Mouse (Mus musculus): Measurements from ENCODE around the gene Cog8. TPM values are rescaled to one million over a fixed set of nuclear protein-coding genes. Genes with fewer than 3 reads are reported as not detected.
A peak's percentile ranks its signal among the peaks of the same experiment; 100 is the strongest.

Cog8 gene
- polyA plus RNA-seq, 1 experiment: 14.6 TPM

DNA sequence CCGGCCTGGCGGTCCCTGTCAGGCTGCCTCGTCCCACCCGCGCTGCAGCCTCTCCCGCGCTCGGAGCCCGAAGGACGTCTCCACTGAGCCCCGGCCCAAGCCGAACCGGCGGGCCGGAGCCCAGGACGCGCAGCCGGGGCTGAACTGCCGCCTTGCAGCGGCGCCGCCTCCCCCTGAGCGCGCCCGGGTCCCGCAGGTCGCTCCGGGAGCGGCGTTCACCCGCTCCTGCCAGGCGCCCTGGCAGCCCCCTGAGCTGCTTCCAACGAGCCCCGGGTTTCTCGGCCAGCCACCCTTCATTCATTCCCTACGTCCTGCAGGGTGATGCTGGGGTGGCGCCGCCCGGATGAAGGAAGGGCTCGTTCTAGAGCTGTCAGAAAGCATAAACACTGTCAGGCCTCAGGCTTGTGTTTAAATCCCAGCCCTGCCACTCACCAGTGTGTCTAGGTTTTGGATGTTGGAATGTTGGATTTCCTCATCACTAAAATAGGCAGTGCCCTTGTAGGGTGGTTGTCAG lies 24.9 kb downstream of the Cog8 start:
- Histone ChIP-seq H3K4me1 (ENCODE audit: control insufficient read depth, insufficient read depth, low read length) (peaks cover 2% of the 10 kb centered on the region; the same call in 1 of the 2 replicates), H3K4me3 (replicated peaks; ENCODE audit: control insufficient read depth, low read depth, low read length) (peak overlapping the region; percentile 88), H3K27ac (ENCODE audit: control insufficient read depth, insufficient read depth, low read depth, low read length, poor library complexity) (peak overlapping the region; percentile 87)
- TF ChIP-seq CTCF (IDR thresholded peaks at IDR 0.05; ENCODE audit: control insufficient read depth, insufficient read depth, low read length) (no peak), POLR2A (IDR thresholded peaks at IDR 0.05; ENCODE audit: borderline replicate concordance, control insufficient read depth, low read depth, low read length) (no peak)
- WGBS: under 1% methylated on average over 40 of the region's 40 CpGs

- WGBS: 7% methylated on average over 66 of the region's 66 CpGs
- Histone ChIP-seq H3K27ac (ENCODE audit: control insufficient read depth, insufficient read depth, low read depth, low read length, poor library complexity) (peak within 1 kb of the TSS; percentile 87), H3K4me1 (ENCODE audit: control insufficient read depth, insufficient read depth, low read length) (peaks cover 2% of the 10 kb centered on the region; the same call in 1 of the 2 replicates), H3K4me3 (replicated peaks; ENCODE audit: control insufficient read depth, low read depth, low read length) (peak within 1 kb of the TSS; percentile 88)
- TF ChIP-seq CTCF (IDR thresholded peaks at IDR 0.05; ENCODE audit: control insufficient read depth, insufficient read depth, low read length) (peak; percentile 81), POLR2A (IDR thresholded peaks at IDR 0.05; ENCODE audit: borderline replicate concordance, control insufficient read depth, low read depth, low read length) (peak; percentile 61; the same call in 1 of the 2 replicates)
These were observed 25.6 kb downstream of the Cog8 start, which contains the start of gene Vps4a for GRCm38 (mm10) chr8:107030650-107031576. Gene Vps4a, plus strand, starts transcription at chr8:107031222.

GRCm38 (mm10) chr8:107030058-107030457 lies 26.4 kb downstream of the Cog8 start:
- Histone ChIP-seq H3K4me3 (replicated peaks; ENCODE audit: control insufficient read depth, low read depth, low read length) (no peak overlapping the region), H3K27ac (ENCODE audit: control insufficient read depth, insufficient read depth, low read depth, low read length, poor library complexity) (no peak overlapping the region), H3K4me1 (ENCODE audit: control insufficient read depth, insufficient read depth, low read length) (peaks cover 2% of the 10 kb centered on the region; the same call in 1 of the 2 replicates)
- TF ChIP-seq POLR2A (IDR thresholded peaks at IDR 0.05; ENCODE audit: borderline replicate concordance, control insufficient read depth, low read depth, low read length) (no peak), CTCF (IDR thresholded peaks at IDR 0.05; ENCODE audit: control insufficient read depth, insufficient read depth, low read length) (no peak)
- WGBS: 55% methylated on average over 5 of the region's 5 CpGs

GRCm38 (mm10) chr8:107029310-107029709 lies 27.2 kb downstream of the Cog8 start:
- TF ChIP-seq CTCF (IDR thresholded peaks at IDR 0.05; ENCODE audit: control insufficient read depth, insufficient read depth, low read length) (no peak), POLR2A (IDR thresholded peaks at IDR 0.05; ENCODE audit: borderline replicate concordance, control insufficient read depth, low read depth, low read length) (no peak)

GRCm38 (mm10) chr8:107023479-107023878 lies 33.0 kb downstream of the Cog8 start:
- Histone ChIP-seq H3K4me3 (replicated peaks; ENCODE audit: control insufficient read depth, low read depth, low read length) (no peak overlapping the region), H3K27ac (ENCODE audit: control insufficient read depth, insufficient read depth, low read depth, low read length, poor library complexity) (no peak overlapping the region), H3K4me1 (ENCODE audit: control insufficient read depth, insufficient read depth, low read length) (no peaks in the 10 kb centered on the region)
- TF ChIP-seq CTCF (IDR thresholded peaks at IDR 0.05; ENCODE audit: control insufficient read depth, insufficient read depth, low read length): no peak
- no peak for TF ChIP-seq POLR2A (IDR thresholded peaks at IDR 0.05; ENCODE audit: borderline replicate concordance, control insufficient read depth, low read depth, low read length)
- WGBS: 80% methylated on average over 8 of the region's 8 CpGs

More at GRCm38 (mm10) chr8:107029310-107029709, 27.2 kb downstream of the Cog8 start:
- WGBS: 82% methylated on average over 3 of the region's 3 CpGs
- no peak overlapping the region for H3K27ac ChIP-seq (ENCODE audit: control insufficient read depth, insufficient read depth, low read depth, low read length, poor library complexity)
- H3K4me1 ChIP-seq (ENCODE audit: control insufficient read depth, insufficient read depth, low read length): peaks cover 2% of the 10 kb centered on the region; the same call in 1 of the 2 replicates
- H3K4me3 ChIP-seq (replicated peaks; ENCODE audit: control insufficient read depth, low read depth, low read length): no peak overlapping the region

- TF ChIP-seq CTCF (IDR thresholded peaks at IDR 0.05; ENCODE audit: control insufficient read depth, insufficient read depth, low read length): no peak
- TF ChIP-seq POLR2A (IDR thresholded peaks at IDR 0.05; ENCODE audit: borderline replicate concordance, control insufficient read depth, low read depth, low read length): no peak
- Histone ChIP-seq H3K27ac (ENCODE audit: control insufficient read depth, insufficient read depth, low read depth, low read length, poor library complexity) (no peak overlapping the region), H3K4me1 (ENCODE audit: control insufficient read depth, insufficient read depth, low read length) (no peaks in the 10 kb centered on the region), H3K4me3 (replicated peaks; ENCODE audit: control insufficient read depth, low read depth, low read length) (no peak overlapping the region)
- 88% methylated on average over 1 of the region's 1 CpGs for WGBS
These were observed 41.6 kb downstream of the Cog8 start for GRCm38 (mm10) chr8:107014915-107015314.

DNA sequence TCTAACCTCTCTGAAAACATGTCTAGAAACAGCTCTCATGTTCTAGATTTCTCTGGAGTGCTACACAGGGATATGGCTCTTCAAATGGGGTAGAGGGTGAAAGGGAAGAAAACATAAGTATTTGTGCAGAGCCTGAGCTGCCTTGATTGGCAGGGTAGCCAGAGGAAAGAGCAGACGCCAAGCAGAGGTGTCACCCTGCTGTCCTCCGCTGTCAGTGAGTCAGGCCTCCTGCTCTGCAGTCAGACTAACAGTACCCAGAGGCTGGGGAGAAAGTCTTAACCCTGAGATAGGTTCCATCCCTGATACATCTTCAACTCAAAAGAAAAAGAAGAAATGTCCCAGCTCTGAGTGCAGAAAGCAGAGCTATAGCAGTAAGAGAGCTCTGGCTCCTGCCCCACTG lies 43.8 kb downstream of the Cog8 start:
- H3K27ac ChIP-seq (ENCODE audit: control insufficient read depth, insufficient read depth, low read depth, low read length, poor library complexity): no peak overlapping the region
- no peaks in the 10 kb centered on the region for H3K4me1 ChIP-seq (ENCODE audit: control insufficient read depth, insufficient read depth, low read length)
- TF ChIP-seq POLR2A (IDR thresholded peaks at IDR 0.05; ENCODE audit: borderline replicate concordance, control insufficient read depth, low read depth, low read length) (no peak), CTCF (IDR thresholded peaks at IDR 0.05; ENCODE audit: control insufficient read depth, insufficient read depth, low read length) (no peak)
- 79% methylated on average over 2 of the region's 2 CpGs for WGBS
- H3K4me3 ChIP-seq (replicated peaks; ENCODE audit: control insufficient read depth, low read depth, low read length): no peak overlapping the region

DNA sequence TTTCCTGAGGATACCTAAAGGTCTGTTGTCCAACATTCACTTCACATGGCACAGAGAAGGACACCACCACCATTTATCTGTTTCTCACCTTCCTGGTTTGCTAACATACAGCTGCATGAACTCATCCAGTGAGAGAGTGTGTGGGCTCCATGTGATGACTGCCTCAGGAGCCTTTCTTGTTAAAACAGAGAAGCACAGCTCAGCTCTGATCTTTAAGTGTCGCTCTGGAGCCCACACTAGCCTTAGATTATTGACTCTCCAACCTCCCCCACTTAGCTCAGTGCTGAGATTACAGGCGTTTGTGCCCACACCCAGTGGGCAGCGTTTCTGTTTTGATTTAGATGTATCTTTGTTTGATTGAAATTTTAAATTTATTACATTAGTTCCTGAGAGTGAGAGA lies 48.7 kb downstream of the Cog8 start:
- TF ChIP-seq POLR2A (IDR thresholded peaks at IDR 0.05; ENCODE audit: borderline replicate concordance, control insufficient read depth, low read depth, low read length) (no peak), CTCF (IDR thresholded peaks at IDR 0.05; ENCODE audit: control insufficient read depth, insufficient read depth, low read length) (no peak)
- H3K4me1 ChIP-seq (ENCODE audit: control insufficient read depth, insufficient read depth, low read length): no peaks in the 10 kb centered on the region

More for the DNA sequence above, 48.7 kb downstream of the Cog8 start:
- WGBS: 80% methylated on average over 3 of the region's 3 CpGs
- H3K4me3 ChIP-seq (replicated peaks; ENCODE audit: control insufficient read depth, low read depth, low read length): no peak overlapping the region
- no peak overlapping the region for H3K27ac ChIP-seq (ENCODE audit: control insufficient read depth, insufficient read depth, low read depth, low read length, poor library complexity)
